Mouse (Mus musculus) cerebellum, adult 8-10 months (tissue): ENCODE results near the gene Patl1.
"Not testable (repeated sequence)": the region's sequence is repeated elsewhere in the genome, so short reads cannot be mapped to it uniquely, and the experiment has no call there.

Experiments used
- DNase-seq: peaks from one replicate; pipeline ENCODE4 v3.0.0; 2022

Gene Patl1

GRCm38 (mm10) chr19:11912037-11912532, at the start of gene Patl1:
Patl1 (plus strand) TSS chr19:11912399.
- DNase-seq = peak; percentile 98

GRCm38 (mm10) chr19:11867837-11868236, 44.4 kb upstream of the Patl1 start:
- DNase-seq = no peak

- DNase-seq = no peak
Observed at GRCm38 (mm10) chr19:11875006-11875405, 37.2 kb upstream of the Patl1 start, which contains the start of gene Olfr1419. Olfr1419 (minus strand) TSS chr19:11875106.

GRCm38 (mm10) chr19:11878404-11878803, 33.8 kb upstream of the Patl1 start:
- DNase-seq = not testable (repeated sequence)

- no peak for DNase-seq
Observed at GRCm38 (mm10) chr19:11886265-11886664, 25.9 kb upstream of the Patl1 start, which contains the start of gene Olfr1420. Olfr1420 (plus strand) TSS chr19:11886565.

- DNase-seq = no peak
Observed at GRCm38 (mm10) chr19:11911021-11911420, 1.2 kb upstream of the Patl1 start.

GRCm38 (mm10) chr19:11911603-11912002, 596 bp upstream of the Patl1 start:
- DNase-seq = peak; percentile 33

GRCm38 (mm10) chr19:11912533-11913121, 428 bp downstream of the Patl1 start:
- DNase-seq = peak; percentile 51

GRCm38 (mm10) chr19:11915804-11916203, 3.6 kb downstream of the Patl1 start:
- no peak for DNase-seq

- no peak for DNase-seq
Observed at GRCm38 (mm10) chr19:11922068-11922467, 9.9 kb downstream of the Patl1 start.

GRCm38 (mm10) chr19:11922515-11922914, 10.3 kb downstream of the Patl1 start:
- not testable (repeated sequence) for DNase-seq

- DNase-seq = no peak
Observed at GRCm38 (mm10) chr19:11926380-11926779, 14.2 kb downstream of the Patl1 start.

GRCm38 (mm10) chr19:11928025-11928748, 16.0 kb downstream of the Patl1 start:
- DNase-seq = no peak

GRCm38 (mm10) chr19:11946460-11946859, 34.3 kb downstream of the Patl1 start:
- DNase-seq = not testable (repeated sequence)

GRCm38 (mm10) chr19:11949878-11950277, 37.7 kb downstream of the Patl1 start:
- no peak for DNase-seq

- no peak for DNase-seq
Observed at GRCm38 (mm10) chr19:11950747-11951146, 38.5 kb downstream of the Patl1 start.

GRCm38 (mm10) chr19:11954206-11954605, 42.0 kb downstream of the Patl1 start:
- DNase-seq = no peak

- DNase-seq = no peak
Observed at GRCm38 (mm10) chr19:11956636-11957035, 44.4 kb downstream of the Patl1 start.

GRCm38 (mm10) chr19:11957396-11957795, 45.2 kb downstream of the Patl1 start:
- DNase-seq = no peak

GRCm38 (mm10) chr19:11957846-11958245, 45.6 kb downstream of the Patl1 start:
- DNase-seq = no peak

GRCm38 (mm10) chr19:11964266-11964665, 52.1 kb downstream of the Patl1 start:
- no peak for DNase-seq

- DNase-seq = peak; percentile 99
Observed at GRCm38 (mm10) chr19:11965023-11965942, 53.1 kb downstream of the Patl1 start, which contains the start of gene Osbp. Osbp (plus strand) TSS chr19:11965941.

GRCm38 (mm10) chr19:11966201-11966636, 54.0 kb downstream of the Patl1 start:
- DNase-seq = peak; percentile 60
